Mouse (Mus musculus) liver, embryonic 14.5 days (tissue): ENCODE data around the gene Pdxp. TPM values are rescaled to one million over a fixed set of nuclear protein-coding genes. Genes with fewer than 3 reads are reported as not detected.

Experiments
- ATAC-seq: fragments of 200-750 bp; cut with Nextera tagmentation; 2 replicates; pipeline ENCODE4 v1.8.0; 2017; ENCODE audit warnings: moderate number of reproducible peaks, mild to moderate bottlenecking, moderate library complexity; ENCODE audit not compliant: insufficient read depth
- DNase-seq, 3 experiments: peaks; one replicate each; pipeline ENCODE4 v3.0.0-alpha.2; 2012 to 2013; ENCODE audit warnings: low read depth in 3 of 3, low spot score in 3 of 3
- H3K27ac ChIP-seq: fragments of 300-500 bp; sonication (generic); 2 replicates; pipeline ENCODE4 v1.5.1; 2014; ENCODE audit warnings: moderate library complexity, mild to moderate bottlenecking, control low read depth, inconsistent platforms
- H3K27me3 ChIP-seq: fragments of 300-500 bp; sonication (generic); 2 replicates; pipeline ENCODE4 v1.6.1; 2014; ENCODE audit warnings: mild to moderate bottlenecking, low read length, moderate library complexity; ENCODE audit not compliant: control insufficient read depth, insufficient read depth
- H3K36me3 ChIP-seq: fragments of 300-500 bp; sonication (generic); replicated peaks from 2 replicates; pipeline ENCODE4 v1.6.1; 2014; ENCODE audit warnings: low read depth; ENCODE audit not compliant: control insufficient read depth, insufficient read depth
- H3K4me1 ChIP-seq, 2 experiments: fragments of 200-500 bp in 1 of 2; fragments of 300-500 bp in 1 of 2; sonication (generic) in 1 of 2; replicated peaks; 2 replicates each; pipeline ENCODE4 v1.6.1; 2012 to 2014; ENCODE audit warnings: antibody characterized with exemption in 1 of 2, inconsistent platforms in 1 of 2, low read length in 1 of 2; ENCODE audit not compliant: control insufficient read depth in 2 of 2, insufficient read depth in 2 of 2
- H3K4me2 ChIP-seq: fragments of 300-500 bp; sonication (generic); 2 replicates; pipeline ENCODE4 v1.6.1; 2014; ENCODE audit warnings: low read depth, mild to moderate bottlenecking, control low read depth, moderate library complexity
- H3K4me3 ChIP-seq, 2 experiments: fragments of 200-500 bp in 1 of 2; fragments of 300-500 bp in 1 of 2; sonication (generic) in 1 of 2; 2 replicates each; pipeline ENCODE4 v1.5.1; 2012 to 2014; ENCODE audit warnings: low read depth in 2 of 2, low read length in 2 of 2, mild to moderate bottlenecking in 2 of 2, control low read depth in 1 of 2, inconsistent platforms in 1 of 2, moderate library complexity in 1 of 2; ENCODE audit not compliant: insufficient read depth in 1 of 2
- H3K9ac ChIP-seq: fragments of 300-500 bp; sonication (generic); replicated peaks from 2 replicates; pipeline ENCODE4 v1.6.1; 2014; ENCODE audit warnings: mild to moderate bottlenecking, control low read depth, moderate library complexity
- H3K9me3 ChIP-seq: fragments of 300-500 bp; sonication (generic); 2 replicates; pipeline ENCODE4 v1.6.1; 2016; ENCODE audit warnings: low read length, mixed read lengths; ENCODE audit not compliant: control insufficient read depth
- CTCF ChIP-seq: IDR thresholded peaks from 2 replicates; pipeline ENCODE4 v1.5.1; 2016; ENCODE audit warnings: antibody characterized with exemption, low read depth, control low read depth
- EP300 ChIP-seq: IDR thresholded peaks from 2 replicates; pipeline ENCODE4 v1.6.1; 2016; ENCODE audit warnings: antibody characterized with exemption, low read depth
- WGBS: fragments of 180-500 bp; shearing (Covaris S2); extraction: QIAGEN DNeasy Blood & Tissue Kit; methylation state at CpG from one replicate; pipeline ENCODE4 v1.1.7; 2014; ENCODE audit not compliant: insufficient replicate concordance; 5-methylcytosine and 5-hydroxymethylcytosine counted together
- polyA plus RNA-seq, 2 experiments: library from polyadenylated mRNA; depleted of rRNA in 1 of 2; stranded (reverse) in 1 of 2; unstranded in 1 of 2; fragments of >200 nt; fragmentation: Nextera tagmentation in 1 of 2; extraction: Ambion mirVana in 1 of 2; gene quantifications; 2 replicates each; pipeline versions ENCODE4 v1.2.1 to v1.2.3; 2012 to 2014

Pdxp gene
- polyA plus RNA-seq, 2 experiments = 6.4 to 9.3 TPM

DNA sequence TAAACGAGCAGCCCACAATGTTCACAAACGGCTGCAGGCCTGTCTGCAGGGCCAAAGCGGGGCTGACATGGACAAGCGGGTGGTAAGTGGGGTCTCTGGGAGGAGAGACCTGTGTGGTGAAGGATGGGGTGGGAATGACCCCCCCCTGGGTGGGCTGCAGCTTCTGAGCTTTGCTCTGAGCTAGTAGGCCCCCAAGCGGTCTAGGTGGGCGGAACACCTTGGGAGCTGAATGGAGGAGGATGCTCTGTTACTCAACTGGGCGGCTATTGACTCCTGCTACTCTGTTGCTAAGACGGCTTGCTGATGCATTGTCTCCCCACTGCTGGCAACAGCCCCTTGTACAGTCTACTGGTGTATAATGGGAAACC is 12.3 kb upstream of the Pdxp start:
- DNase-seq (no peak), ATAC-seq (no peak)
- WGBS = 69% methylated on average over 8 of the region's 8 CpGs
- peaks cover 27 to 39% of the 10 kb centered on the region in 2 experiments for H3K4me1 ChIP-seq
- TF ChIP-seq CTCF (no peak), EP300 (no peak)
- H3K4me3 ChIP-seq = peak overlapping the region in 1 of 2 experiments; percentile 80; a peak in 1 of 4 replicates
- H3K9me3 ChIP-seq = no peaks in the 10 kb centered on the region
- H3K36me3 ChIP-seq = peaks cover 10% of the 10 kb centered on the region
- no peak overlapping the region for H3K27ac ChIP-seq
- no peak overlapping the region for H3K9ac ChIP-seq
- H3K27me3 ChIP-seq = no peaks in the 10 kb centered on the region
- peak overlapping the region; percentile 94 for H3K4me2 ChIP-seq

DNA sequence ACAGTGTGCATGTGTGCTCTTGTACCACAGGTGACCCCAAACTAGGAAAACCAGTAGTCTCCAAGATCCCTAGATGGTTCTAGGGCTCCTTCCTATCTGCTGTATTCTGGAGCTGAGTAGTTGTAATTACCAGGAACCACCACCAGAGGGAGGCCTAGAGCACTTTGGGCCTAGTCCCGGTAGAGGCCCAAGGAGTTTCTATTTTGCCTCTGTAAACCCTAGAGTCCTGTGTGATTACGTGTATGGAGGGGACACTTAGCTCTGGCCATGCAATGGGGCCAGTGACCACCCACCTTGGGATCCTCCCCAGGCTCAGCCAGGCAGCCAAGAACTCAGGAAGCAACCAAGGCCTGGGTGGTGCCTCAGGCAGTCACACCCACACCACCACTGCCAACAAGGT is 10.5 kb upstream of the Pdxp start:
- 15% methylated on average over 2 of the region's 2 CpGs for WGBS
- Histone ChIP-seq H3K4me3 (no peak overlapping the region), H3K9ac (no peak overlapping the region), H3K27me3 (no peaks in the 10 kb centered on the region), H3K4me2 (no peak overlapping the region), H3K4me1 (peaks cover 9 to 22% of the 10 kb centered on the region in 2 experiments), H3K36me3 (peaks cover 26% of the 10 kb centered on the region), H3K27ac (no peak overlapping the region), H3K9me3 (no peaks in the 10 kb centered on the region)
- TF ChIP-seq CTCF (peak; percentile 96), EP300 (no peak)
- no peak for ATAC-seq
- peak in 2 of 3 experiments; percentile 67 to 68 for DNase-seq

DNA sequence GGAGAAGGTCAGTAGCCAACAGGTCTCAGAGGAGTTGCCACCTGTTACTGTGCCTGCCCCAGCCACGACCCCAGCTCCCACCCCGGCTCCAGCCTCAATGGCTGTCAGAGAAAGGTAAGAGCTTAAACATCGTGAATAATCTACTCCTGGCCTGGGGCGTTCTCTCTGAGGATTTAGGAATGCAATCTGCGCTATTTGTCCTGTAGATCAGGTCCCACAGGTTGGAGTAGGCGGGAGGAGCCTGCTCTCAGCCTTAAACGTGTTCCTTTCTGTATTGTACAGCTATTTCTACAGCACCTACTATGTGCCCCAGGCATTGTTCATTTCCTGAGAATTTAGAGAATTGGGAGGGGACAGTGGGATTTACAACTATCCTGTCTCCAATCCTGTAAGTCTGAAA is 5.3 kb upstream of the Pdxp start:
- Histone ChIP-seq H3K9me3 (no peaks in the 10 kb centered on the region), H3K36me3 (peaks cover 32% of the 10 kb centered on the region)
- 78% methylated on average over 7 of the region's 7 CpGs for whole genome bisulfite sequencing

GRCm38 (mm10) chr15:78908982-78909381 is 4.7 kb upstream of the Pdxp start:
- ATAC-seq (no peak), DNase-seq (no peak)
- TF ChIP-seq EP300 (no peak), CTCF (no peak)
- Histone ChIP-seq H3K4me2 (no peak overlapping the region), H3K9me3 (no peaks in the 10 kb centered on the region), H3K4me1 (peaks cover 2% of the 10 kb centered on the region in 2 experiments; a peak in 2 of 4 replicates), H3K9ac (no peak overlapping the region), H3K36me3 (peaks cover 32% of the 10 kb centered on the region), H3K4me3 (no peak overlapping the region), H3K27ac (no peak overlapping the region), H3K27me3 (no peaks in the 10 kb centered on the region)
- WGBS = 50% methylated on average over 8 of the region's 8 CpGs

More for the DNA sequence above, 5.3 kb upstream of the Pdxp start:
- Histone ChIP-seq H3K4me1 (peaks cover 2 to 3% of the 10 kb centered on the region in 2 experiments; a peak in 3 of 4 replicates), H3K9ac (no peak overlapping the region), H3K27ac (no peak overlapping the region), H3K4me2 (no peak overlapping the region), H3K27me3 (no peaks in the 10 kb centered on the region), H3K4me3 (no peak overlapping the region)
- no peak for TF ChIP-seq EP300
- no peak for TF ChIP-seq CTCF
- no peak for ATAC-seq
- DNase-seq = no peak

DNA sequence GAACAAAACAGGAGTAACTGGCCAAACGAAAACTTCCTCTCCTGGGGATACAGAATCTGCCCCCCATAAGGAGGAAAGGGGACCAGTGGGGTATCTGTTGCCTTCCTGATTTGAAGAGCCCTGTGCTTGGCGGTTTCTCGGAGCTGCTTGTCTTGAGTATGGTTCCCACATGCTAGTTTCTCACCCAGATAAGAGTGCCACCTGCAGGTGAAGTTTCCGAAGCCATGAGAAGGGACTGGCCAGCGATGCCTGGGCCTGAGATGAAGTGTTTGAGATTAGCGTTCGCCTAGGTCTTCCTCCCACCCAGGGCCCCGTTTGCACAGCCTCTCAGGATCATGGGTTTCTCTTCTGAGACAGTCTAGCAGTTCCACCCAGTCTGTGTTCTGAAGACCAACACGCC is 1.7 kb upstream of the Pdxp start:
- ATAC-seq (no peak), DNase-seq (no peak)
- H3K9me3 ChIP-seq = no peaks in the 10 kb centered on the region
- H3K27me3 ChIP-seq = no peaks in the 10 kb centered on the region
- H3K9ac ChIP-seq = no peak overlapping the region
- 26% methylated on average over 9 of the region's 9 CpGs for WGBS
- H3K4me1 ChIP-seq = peaks cover 6 to 19% of the 10 kb centered on the region in 2 experiments; a peak in 3 of 4 replicates
- no peak overlapping the region for H3K4me3 ChIP-seq
- no peak overlapping the region for H3K4me2 ChIP-seq
- peaks cover 16% of the 10 kb centered on the region for H3K36me3 ChIP-seq
- TF ChIP-seq EP300 (no peak), CTCF (peak; percentile 71)
- H3K27ac ChIP-seq = no peak overlapping the region
